Mouse (Mus musculus) ES-Bruce4 (cell line): Measurements from ENCODE around the gene Prtn3. TPM values are rescaled to one million over a fixed set of nuclear protein-coding genes. Genes with fewer than 3 reads are reported as not detected.

ENCODE experiments used
- H3K27ac ChIP-seq: 2 replicates; pipeline ENCODE4 v1.5.1; 2012; ENCODE audit warnings: low read length, inconsistent platforms; ENCODE audit not compliant: insufficient read depth
- H3K27me3 ChIP-seq: 2 replicates; pipeline ENCODE4 v1.6.1; 2012; ENCODE audit warnings: mild to moderate bottlenecking, low read length, inconsistent platforms; ENCODE audit not compliant: control insufficient read depth, poor library complexity, insufficient read depth, severe bottlenecking
- H3K36me3 ChIP-seq: 2 replicates; pipeline ENCODE4 v1.6.1; 2012; ENCODE audit warnings: inconsistent platforms, mild to moderate bottlenecking, low read length, moderate library complexity; ENCODE audit not compliant: control insufficient read depth, poor library complexity, insufficient read depth, severe bottlenecking
- H3K4me1 ChIP-seq: one replicate; pipeline ENCODE4 v1.8.1; 2011; ENCODE audit warnings: low read length; ENCODE audit not compliant: control insufficient read depth, insufficient read depth
- H3K4me3 ChIP-seq: 2 replicates; pipeline ENCODE4 v1.5.1; 2011; ENCODE audit warnings: low read depth, mild to moderate bottlenecking, low read length
- H3K9ac ChIP-seq: 2 replicates; pipeline ENCODE4 v1.6.1; 2012; ENCODE audit warnings: low read depth, mild to moderate bottlenecking, inconsistent platforms; ENCODE audit not compliant: poor library complexity, severe bottlenecking
- H3K9me3 ChIP-seq: replicated peaks from 2 replicates; pipeline ENCODE4 v1.6.1; 2012; ENCODE audit warnings: mild to moderate bottlenecking, low read length, inconsistent platforms; ENCODE audit not compliant: control insufficient read depth, poor library complexity, insufficient read depth, severe bottlenecking
- CTCF ChIP-seq: IDR thresholded peaks from one replicate; pipeline ENCODE4 v1.8.1; 2011; ENCODE audit warnings: low read depth, low read length
- EP300 ChIP-seq: IDR thresholded peaks from 2 replicates; pipeline ENCODE4 v1.6.1; 2011; ENCODE audit warnings: low read depth, low read length; ENCODE audit not compliant: insufficient read depth
- POLR2A ChIP-seq: IDR thresholded peaks from one replicate; pipeline ENCODE4 v1.8.1; 2011; ENCODE audit warnings: low read length; ENCODE audit not compliant: insufficient read depth
- polyA plus RNA-seq: library from polyadenylated mRNA; stranded (reverse); fragments of >200 nt; gene quantifications from 2 replicates; pipeline ENCODE4 v1.2.4, GENCODE M21; 2011; ENCODE audit warnings: low read depth; ENCODE audit not compliant: missing spikeins, insufficient read depth, insufficient read length

The Prtn3 gene
- polyA plus RNA-seq, 1 experiment = 13.1 TPM

GRCm38 (mm10) chr10:79928907-79929701 lies 54.8 kb downstream of the Prtn3 start:
- H3K4me3 ChIP-seq = no peak overlapping the region
- TF ChIP-seq EP300 (no peak), CTCF (no peak), POLR2A (no peak)

GRCm38 (mm10) chr10:79929967-79930825 lies 55.9 kb downstream of the Prtn3 start:
- no peaks in the 10 kb centered on the region for H3K9me3 ChIP-seq
- no peaks in the 10 kb centered on the region for H3K27me3 ChIP-seq
- no peaks in the 10 kb centered on the region for H3K4me1 ChIP-seq
- no peak for TF ChIP-seq EP300
- TF ChIP-seq POLR2A = no peak
- TF ChIP-seq CTCF = no peak
- H3K27ac ChIP-seq = no peak overlapping the region
- H3K36me3 ChIP-seq = no peaks in the 10 kb centered on the region
- H3K4me3 ChIP-seq = no peak overlapping the region
- H3K9ac ChIP-seq = no peak overlapping the region

More at GRCm38 (mm10) chr10:79928907-79929701, 54.8 kb downstream of the Prtn3 start:
- Histone ChIP-seq H3K36me3 (no peaks in the 10 kb centered on the region), H3K4me1 (no peaks in the 10 kb centered on the region), H3K27ac (no peak overlapping the region), H3K27me3 (no peaks in the 10 kb centered on the region), H3K9ac (no peak overlapping the region), H3K9me3 (no peaks in the 10 kb centered on the region)

GRCm38 (mm10) chr10:79930826-79931186 lies 56.5 kb downstream of the Prtn3 start:
- no peak overlapping the region for H3K27ac ChIP-seq
- H3K9ac ChIP-seq = no peak overlapping the region
- no peaks in the 10 kb centered on the region for H3K4me1 ChIP-seq
- no peak overlapping the region for H3K4me3 ChIP-seq
- TF ChIP-seq EP300 = no peak
- TF ChIP-seq POLR2A = no peak
- no peak for TF ChIP-seq CTCF
- no peaks in the 10 kb centered on the region for H3K36me3 ChIP-seq
- no peaks in the 10 kb centered on the region for H3K9me3 ChIP-seq
- H3K27me3 ChIP-seq = no peaks in the 10 kb centered on the region

GRCm38 (mm10) chr10:79931797-79932196 lies 57.5 kb downstream of the Prtn3 start:
- Histone ChIP-seq H3K36me3 (no peaks in the 10 kb centered on the region), H3K9ac (no peak overlapping the region), H3K4me3 (no peak overlapping the region), H3K4me1 (no peaks in the 10 kb centered on the region), H3K27me3 (no peaks in the 10 kb centered on the region), H3K9me3 (no peaks in the 10 kb centered on the region), H3K27ac (no peak overlapping the region)
- TF ChIP-seq EP300 (no peak), POLR2A (no peak), CTCF (no peak)

- TF ChIP-seq CTCF (no peak), EP300 (no peak), POLR2A (no peak)
- H3K27ac ChIP-seq = no peak overlapping the region
- no peak overlapping the region for H3K9ac ChIP-seq
- H3K9me3 ChIP-seq = no peaks in the 10 kb centered on the region
- no peaks in the 10 kb centered on the region for H3K4me1 ChIP-seq
- no peak overlapping the region for H3K4me3 ChIP-seq
- H3K36me3 ChIP-seq = no peaks in the 10 kb centered on the region
- no peaks in the 10 kb centered on the region for H3K27me3 ChIP-seq
These were observed 58.5 kb downstream of the Prtn3 start for GRCm38 (mm10) chr10:79932736-79933135.

Other genes with a start within 250 kb of the Prtn3 start
- gene Shc2, start 236.6 kb upstream of the Prtn3 start, polyA plus RNA-seq = 4.6 and 4.7 TPM in 2 replicates
- not detected in 2 replicates for gene Odf3l2, start 228.7 kb upstream of the Prtn3 start, polyA plus RNA-seq
- 1.9 and 2.6 TPM in 2 replicates for gene Madcam1, start 209.9 kb upstream of the Prtn3 start, polyA plus RNA-seq
- 11.3 and 14.5 TPM in 2 replicates for gene Tpgs1, start 205.1 kb upstream of the Prtn3 start, polyA plus RNA-seq
- 299 and 319 TPM in 2 replicates for gene Cdc34, start 192.3 kb upstream of the Prtn3 start, polyA plus RNA-seq
- gene Gzmm, start 185.5 kb upstream of the Prtn3 start, polyA plus RNA-seq = 2.8 and 3.6 TPM in 2 replicates
- gene Bsg, start 170.0 kb upstream of the Prtn3 start, polyA plus RNA-seq = 445 and 449 TPM in 2 replicates
- 7.3 and 8.4 TPM in 2 replicates for gene Hcn2, start 157.8 kb upstream of the Prtn3 start, polyA plus RNA-seq
- gene Polrmt, start 127.9 kb upstream of the Prtn3 start, polyA plus RNA-seq = 21.9 and 23.0 TPM in 2 replicates
- gene Fgf22, start 119.4 kb upstream of the Prtn3 start, polyA plus RNA-seq = 1.0 and 1.2 TPM in 2 replicates
- 49.6 and 61.5 TPM in 2 replicates for gene Rnf126, start 107.5 kb upstream of the Prtn3 start, polyA plus RNA-seq
- gene Fstl3, start 97.2 kb upstream of the Prtn3 start, polyA plus RNA-seq = 7.7 TPM in 2 replicates
- gene Prss57, start 83.5 kb upstream of the Prtn3 start, polyA plus RNA-seq = not detected in 2 replicates
- gene Palm, start 80.9 kb upstream of the Prtn3 start, polyA plus RNA-seq = 53.3 and 53.7 TPM in 2 replicates
- 4.0 and 6.4 TPM in 2 replicates for gene Misp, start 53.5 kb upstream of the Prtn3 start, polyA plus RNA-seq
- 628 and 695 TPM in 2 replicates for gene Ptbp1, start 20.0 kb upstream of the Prtn3 start, polyA plus RNA-seq
- 6.4 and 8.3 TPM in 2 replicates for gene Plppr3, start 158 bp downstream of the Prtn3 start, polyA plus RNA-seq
- not detected in 2 replicates for gene Elane, start 11.8 kb downstream of the Prtn3 start, polyA plus RNA-seq
- gene Cfd, start 16.4 kb downstream of the Prtn3 start, polyA plus RNA-seq = not detected in 2 replicates
- 17.4 and 17.5 TPM in 2 replicates for gene Med16, start 34.4 kb downstream of the Prtn3 start, polyA plus RNA-seq
- gene Gm26602, start 36.4 kb downstream of the Prtn3 start, polyA plus RNA-seq = not detected in 2 replicates
- 0.25 and 1.2 TPM in 2 replicates for gene Kiss1r, start 42.5 kb downstream of the Prtn3 start, polyA plus RNA-seq
- 49.4 and 56.5 TPM in 2 replicates for gene R3hdm4, start 46.7 kb downstream of the Prtn3 start, polyA plus RNA-seq
- gene Arid3a, start 52.6 kb downstream of the Prtn3 start, polyA plus RNA-seq = 31.1 and 36.5 TPM in 2 replicates
- 47.6 and 55.3 TPM in 2 replicates for gene Wdr18, start 85.7 kb downstream of the Prtn3 start, polyA plus RNA-seq
- gene Grin3b, start 96.2 kb downstream of the Prtn3 start, polyA plus RNA-seq = not detected in 2 replicates
- 54.6 and 61.1 TPM in 2 replicates for gene Tmem259, start 109.9 kb downstream of the Prtn3 start, polyA plus RNA-seq
- 156 and 164 TPM in 2 replicates for gene Cnn2, start 114.1 kb downstream of the Prtn3 start, polyA plus RNA-seq
- gene Abca7, start 122.0 kb downstream of the Prtn3 start, polyA plus RNA-seq = 10.6 and 11.0 TPM in 2 replicates
- gene Arhgap45, start 142.2 kb downstream of the Prtn3 start, polyA plus RNA-seq = 6.5 and 6.9 TPM in 2 replicates
- 176 and 180 TPM in 2 replicates for gene Polr2e, start 165.3 kb downstream of the Prtn3 start, polyA plus RNA-seq
- gene Gpx4, start 172.7 kb downstream of the Prtn3 start, polyA plus RNA-seq = 479 and 507 TPM in 2 replicates
- 36.1 and 37.3 TPM in 2 replicates for gene Sbno2, start 231.1 kb downstream of the Prtn3 start, polyA plus RNA-seq
- gene Stk11, start 241.3 kb downstream of the Prtn3 start, polyA plus RNA-seq = 70.3 and 91.6 TPM in 2 replicates